Mouse (Mus musculus) MN1 (cell line): ENCODE measurements at regions not wholly inside any gene's neighbourhood (a gene's known extent, or its start where the extent isn't known, plus 50 kb on each side); places are given as distances from the start of the nearest gene placed in this dataset.

Source experiments
- DNase-seq: peaks from one replicate; pipeline ENCODE4 v3.0.0-alpha.2; 2016; ENCODE audit warnings: low spot score

DNA sequence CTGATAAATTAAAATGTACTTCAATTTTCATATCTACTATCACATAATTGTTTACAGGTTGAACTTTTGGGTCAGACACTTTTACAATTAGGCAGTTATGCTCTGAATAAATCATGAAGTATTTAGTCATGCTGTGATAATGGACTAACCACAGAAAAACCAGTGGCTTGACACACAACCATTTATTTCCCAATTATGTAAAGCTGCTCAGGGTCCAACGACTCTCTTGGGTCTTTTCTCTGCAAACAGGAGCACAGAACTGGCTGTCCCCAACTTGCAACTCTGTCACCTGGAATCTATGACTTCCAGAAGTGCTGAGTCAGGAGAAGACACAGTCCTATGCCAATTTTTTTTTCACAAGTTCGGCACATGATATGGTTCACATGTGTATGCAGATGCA lies 214.8 kb downstream of the Kcnj2 start:
- DNase-seq = no peak

DNA sequence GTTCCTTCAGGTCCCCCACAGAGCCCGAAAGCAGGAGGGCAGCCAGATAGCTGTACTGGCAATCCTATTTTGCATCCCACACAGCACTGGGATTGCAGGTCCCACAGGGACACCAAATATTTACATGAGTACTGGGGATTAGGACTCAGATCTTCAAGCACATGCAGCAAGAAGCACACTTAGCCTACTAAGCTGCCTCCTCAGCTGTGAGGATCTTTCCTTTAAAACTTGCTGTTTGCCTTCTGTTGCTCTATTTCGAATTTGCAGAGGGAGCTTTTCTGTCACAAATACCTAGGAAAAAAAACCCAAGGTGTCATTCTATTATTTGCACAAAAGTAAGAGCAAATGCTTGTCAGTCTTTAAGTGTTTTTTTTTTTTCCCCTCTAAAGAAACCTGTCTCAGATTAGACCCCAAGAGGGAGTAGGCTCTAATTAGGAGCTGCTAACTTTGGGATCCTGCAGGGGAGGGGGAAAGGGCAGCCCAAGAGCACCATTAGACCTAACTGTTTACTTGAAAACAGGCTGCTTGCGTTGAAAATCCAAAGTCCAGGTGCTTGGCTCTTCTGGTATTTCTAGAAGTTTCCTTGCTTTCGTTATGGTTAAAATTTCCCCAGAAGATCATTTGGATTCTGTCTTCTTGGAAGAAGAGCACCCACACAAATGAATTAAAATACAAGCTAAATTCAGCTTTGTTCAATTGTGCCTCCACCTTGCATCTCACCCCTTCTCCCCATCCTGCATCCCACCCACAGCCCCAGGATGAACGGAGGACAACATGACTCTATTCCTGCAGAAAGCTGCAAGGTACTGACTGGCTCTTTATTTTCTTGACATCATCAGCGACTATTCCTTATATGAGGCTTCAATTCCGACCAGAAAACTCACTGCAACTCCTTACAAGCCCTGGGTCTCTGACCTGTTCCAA lies 215.5 kb downstream of the Kcnj2 start:
- DNase-seq = no peak

DNA sequence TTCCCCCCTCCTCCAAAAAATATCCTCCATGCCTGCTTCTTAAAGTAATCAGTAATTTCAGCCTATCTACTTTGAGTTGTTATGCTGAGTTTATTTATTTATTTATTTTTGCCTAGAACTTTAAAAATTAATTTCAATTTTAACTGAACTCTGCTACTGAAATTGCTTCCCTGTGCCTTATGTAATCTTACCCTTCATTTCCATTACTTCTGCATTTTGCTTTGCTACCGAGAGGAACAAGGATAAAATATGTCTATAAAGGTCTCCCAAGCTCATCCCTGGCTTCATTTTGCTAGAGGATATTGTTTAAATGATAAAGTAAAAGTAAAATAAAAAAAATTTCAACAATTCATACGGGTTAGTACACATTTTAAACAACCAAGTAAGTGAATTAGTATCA lies 216.3 kb downstream of the Kcnj2 start:
- no peak for DNase-seq

DNA sequence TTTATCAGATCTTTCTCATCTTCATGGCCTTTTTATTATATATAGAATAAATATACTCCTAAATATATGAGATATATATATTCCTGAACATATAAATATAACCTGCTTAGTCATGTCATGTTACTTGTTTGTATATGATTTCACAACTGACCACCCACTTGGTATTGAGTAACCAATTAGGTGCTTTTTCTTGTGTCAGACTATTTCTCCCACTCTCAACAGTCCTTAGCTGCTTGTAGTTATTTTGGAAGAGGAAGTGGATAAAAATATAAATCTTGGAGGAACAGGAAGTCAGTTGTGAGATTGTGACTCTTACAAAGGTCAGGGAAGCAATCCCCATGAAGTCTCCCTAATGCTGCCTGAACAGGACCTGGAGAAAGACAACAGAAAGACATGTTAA lies 224.6 kb downstream of the Kcnj2 start:
- DNase-seq = no peak

DNA sequence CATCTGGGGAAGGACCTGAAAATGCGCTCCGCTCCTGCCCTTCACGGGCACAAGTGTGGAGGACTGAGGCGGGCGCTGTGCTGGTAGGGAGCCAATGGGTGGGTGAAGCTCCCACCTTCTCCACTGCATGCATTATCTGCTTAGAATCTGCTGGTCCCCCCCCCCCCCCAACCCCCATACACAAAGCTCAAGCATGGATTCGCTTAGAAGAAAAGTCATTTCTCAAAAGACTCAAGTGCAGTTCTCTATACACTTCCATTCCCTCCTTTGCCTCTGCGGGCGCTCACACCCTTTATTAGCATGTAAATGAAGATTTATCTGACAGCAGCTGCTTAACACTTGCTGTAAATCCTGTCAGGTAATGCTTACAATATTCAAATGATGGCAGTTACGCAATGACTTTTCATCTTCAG lies 230.4 kb downstream of the Kcnj2 start:
- no peak for DNase-seq

DNA sequence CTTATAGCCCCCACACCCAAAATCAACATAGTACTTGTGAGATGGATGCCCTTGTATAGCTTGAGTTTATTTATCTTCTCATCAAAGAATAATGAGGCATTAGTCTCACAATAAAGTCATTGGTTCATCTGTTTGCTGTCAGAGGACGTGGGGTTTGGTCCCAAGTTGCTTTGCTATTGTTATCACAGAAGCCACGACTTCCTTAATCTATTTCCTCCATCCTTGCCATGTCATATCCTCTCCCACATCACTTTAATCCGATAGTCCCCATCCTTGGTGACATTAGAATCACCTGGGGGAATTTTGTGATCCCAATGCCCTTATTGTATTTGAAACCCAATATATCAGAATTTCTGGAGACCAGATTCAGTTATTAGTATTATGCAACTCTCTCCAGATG lies 246.8 kb downstream of the Kcnj2 start:
- no peak for DNase-seq

DNA sequence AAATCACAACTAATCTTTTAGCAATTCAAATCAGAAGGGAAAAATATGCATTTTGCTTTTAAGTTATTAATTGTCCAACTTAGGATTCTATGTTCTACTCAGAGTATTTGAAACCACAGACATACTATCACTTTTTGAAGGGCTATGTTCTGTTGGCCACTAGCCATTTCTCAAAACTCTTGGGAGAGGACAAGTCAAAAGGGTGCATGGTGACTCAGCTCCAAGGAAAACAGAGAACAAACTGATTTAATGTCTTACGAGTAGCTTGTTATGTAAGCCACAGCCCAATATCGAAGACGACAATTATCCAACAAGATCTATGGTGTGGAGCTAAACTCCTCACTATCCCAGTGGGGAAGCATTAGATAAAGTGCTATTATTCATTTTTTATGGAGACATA lies 247.6 kb downstream of the Kcnj2 start:
- DNase-seq = no peak

DNA sequence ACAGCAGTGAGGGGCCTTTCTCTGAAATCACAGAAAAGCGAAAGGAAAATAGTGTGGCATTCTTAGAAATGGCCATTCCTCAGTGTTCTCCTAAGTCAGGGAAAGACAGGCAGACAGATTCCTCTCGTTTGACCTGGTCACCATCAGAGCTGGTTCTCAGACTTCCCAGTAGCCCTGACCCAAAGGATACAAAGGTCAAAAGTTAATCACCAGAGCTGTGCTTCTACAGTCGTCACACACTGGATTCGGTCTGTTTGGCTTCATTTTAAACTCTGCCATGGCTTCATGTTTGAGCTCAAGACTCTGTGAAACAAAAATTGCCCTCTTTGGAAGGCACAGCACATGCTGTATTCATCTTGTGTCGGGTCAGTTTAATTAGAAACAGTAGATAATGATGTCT lies 255.6 kb downstream of the Kcnj2 start:
- no peak for DNase-seq

DNA sequence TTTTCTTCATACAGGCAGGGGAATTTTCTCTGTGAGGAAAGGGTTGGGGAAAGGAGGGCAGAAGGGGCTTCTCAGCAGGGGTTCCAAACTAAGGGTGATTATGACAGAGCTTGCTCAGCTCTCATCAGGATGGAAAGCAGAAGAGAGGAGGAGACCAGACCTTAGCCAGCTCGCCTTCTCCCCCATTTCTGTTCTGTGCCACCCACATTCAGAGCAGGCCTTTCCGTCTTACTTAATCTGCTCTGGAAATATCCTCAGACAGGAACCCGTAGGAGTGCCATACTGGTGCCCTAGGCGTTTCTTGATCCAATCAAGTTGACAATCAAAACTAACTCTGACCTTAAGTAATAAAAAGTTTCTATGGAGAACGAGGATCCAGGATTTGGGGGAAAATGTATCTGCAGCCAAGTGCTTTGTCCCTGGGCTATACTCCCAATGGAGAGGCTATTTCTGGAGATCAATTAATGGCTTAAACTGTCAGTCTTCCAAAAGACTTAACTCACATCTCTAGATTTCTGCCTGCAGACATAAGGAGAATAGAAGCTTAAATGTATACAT lies 258.6 kb downstream of the Kcnj2 start:
- no peak for DNase-seq

DNA sequence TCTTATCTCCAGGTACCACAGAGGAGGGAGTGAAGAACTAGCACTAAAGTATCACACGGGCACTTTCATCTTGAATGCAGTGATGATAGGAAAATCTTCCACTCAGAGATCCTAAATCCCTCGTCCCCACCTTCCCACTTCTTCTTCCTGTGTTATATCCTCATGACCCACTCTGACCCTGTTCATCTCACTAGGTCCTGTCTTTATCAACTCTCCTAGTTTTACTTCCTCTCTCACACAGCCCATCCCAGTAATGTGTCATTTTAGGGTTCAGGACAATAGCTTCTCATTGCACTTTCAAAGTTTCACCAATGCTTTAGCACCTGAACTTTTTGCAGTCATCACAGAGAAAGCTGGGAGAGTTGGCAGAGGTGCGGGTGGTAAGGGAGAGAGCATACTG lies 261.0 kb downstream of the Kcnj2 start:
- DNase-seq = no peak

DNA sequence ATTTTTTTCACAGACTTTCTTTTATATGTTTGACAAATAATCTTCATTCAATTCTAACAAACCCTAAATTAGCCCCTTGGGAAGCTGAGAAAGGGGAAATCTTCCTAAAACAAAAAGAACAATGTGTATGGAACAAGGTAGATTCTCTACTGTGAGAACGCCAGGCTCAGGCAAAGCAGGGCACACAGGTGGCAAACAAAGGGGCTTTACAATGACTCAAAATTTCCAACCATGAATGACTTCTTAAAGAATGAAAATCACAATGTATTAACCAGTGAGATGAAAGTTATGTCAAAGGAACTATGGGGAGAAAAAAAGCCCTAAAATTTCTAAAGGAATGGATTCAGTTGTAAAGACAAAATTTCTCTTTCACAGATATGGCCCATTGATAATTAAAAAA lies 262.3 kb downstream of the Kcnj2 start:
- no peak for DNase-seq

DNA sequence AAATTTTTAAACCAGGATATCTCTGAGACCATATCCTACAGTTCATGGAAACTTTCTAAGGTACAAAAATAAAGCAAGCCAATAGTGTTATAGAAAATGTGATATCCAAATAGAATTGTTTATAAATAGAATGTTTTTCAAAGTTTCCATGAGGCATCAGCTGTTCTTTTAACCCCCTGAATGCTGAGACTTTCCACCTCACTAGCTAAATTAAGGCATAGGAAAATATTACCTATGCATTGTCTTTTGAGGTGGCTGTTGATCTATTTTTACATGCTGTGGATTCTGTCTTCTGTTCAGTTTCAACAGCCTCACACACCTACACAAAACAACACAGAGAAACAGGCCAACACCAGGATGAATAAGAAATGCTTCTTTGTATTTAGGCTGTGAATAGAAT lies 265.6 kb downstream of the Kcnj2 start:
- DNase-seq = no peak

DNA sequence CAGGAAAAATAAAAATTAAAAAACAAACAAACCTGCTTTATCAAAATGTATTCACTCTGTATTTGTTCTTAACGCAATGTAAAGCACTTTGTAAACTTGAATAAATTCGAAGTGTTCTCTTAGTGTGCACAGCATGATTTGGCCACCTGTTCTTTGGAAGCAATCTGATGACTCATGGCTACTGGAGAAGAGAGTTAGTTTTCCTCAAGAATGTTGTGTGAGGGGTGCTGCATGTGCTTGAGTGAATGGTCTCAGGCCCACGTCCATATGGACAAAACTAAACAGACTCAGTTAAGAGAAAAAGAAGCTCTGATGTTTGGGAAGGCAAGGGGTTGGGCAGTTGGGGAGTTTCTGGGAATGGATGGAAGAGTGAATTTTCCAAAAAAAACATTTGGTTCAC lies 267.1 kb downstream of the Kcnj2 start:
- no peak for DNase-seq

DNA sequence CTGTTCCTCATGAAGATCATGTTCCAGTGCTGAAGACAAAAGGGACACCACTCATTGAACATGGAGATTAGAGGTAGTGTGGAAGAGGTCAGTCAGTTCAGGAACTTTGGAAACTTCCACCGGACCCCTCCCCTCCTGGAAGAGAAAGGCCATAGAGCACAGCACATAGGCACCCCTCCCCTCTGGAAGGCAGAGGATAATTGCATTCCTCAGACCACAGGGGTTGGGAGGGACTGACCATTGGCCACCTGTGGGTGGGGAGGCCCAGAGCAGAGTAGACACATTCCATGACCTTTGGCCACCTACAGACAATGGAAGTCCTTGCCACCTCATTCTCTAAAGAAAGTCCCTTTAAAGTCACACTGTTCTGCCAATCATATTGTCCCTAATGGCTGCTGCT lies 281.6 kb downstream of the Kcnj2 start:
- DNase-seq = no peak

DNA sequence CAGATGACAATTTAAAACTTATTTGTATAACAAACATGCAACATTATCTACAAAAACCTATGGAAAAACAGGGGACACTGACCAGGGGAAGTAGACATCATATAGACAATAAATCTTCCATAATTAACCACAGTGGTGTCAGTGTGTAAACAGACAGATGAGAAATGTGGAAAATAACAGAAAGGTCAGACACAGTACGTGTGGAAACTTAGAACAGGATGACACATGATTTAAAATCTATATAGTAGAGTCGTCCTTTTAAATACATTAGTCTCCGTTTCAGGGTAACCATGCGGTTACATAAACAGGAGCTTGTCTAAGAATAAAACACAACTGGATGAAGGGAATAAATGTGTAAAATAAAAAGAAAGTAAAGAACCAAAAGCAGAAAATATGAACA lies 284.1 kb downstream of the Kcnj2 start:
- no peak for DNase-seq

DNA sequence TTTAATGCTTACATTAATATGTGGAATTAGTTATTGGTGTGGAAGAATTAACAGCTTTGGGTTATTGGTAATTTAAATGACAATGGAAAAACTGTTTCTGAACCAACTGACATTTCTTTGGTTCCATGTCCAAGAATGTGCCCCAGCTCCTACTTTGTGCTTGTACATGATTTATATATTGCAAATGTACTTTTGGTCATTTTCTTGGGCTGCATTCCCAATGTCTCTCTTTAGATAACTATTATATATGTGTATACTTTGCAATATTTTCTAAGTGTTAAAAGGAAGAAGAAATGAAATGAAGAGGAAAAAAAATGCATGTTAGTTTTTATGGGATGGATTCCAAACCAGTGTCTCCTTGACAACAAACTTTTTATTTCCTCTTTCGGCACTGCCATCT lies 297.4 kb downstream of the Kcnj2 start:
- no peak for DNase-seq

DNA sequence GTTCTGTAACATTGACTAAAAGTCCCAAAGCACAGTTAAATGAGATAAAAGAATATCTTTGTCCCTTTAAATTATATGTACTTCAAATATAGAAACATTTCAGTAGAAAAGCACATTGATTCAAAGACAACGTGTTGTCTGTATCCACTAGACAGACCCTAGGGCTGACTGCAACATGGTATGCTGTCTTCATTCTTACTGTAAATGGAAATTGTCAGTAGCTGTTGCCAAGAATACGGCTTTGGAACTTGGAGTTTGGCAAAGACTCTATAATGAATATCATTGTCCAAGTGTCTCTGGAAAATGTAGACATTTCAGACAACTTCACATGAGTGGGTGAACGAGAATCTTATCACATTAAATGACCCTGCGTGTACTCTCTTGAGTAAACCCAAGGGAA lies 311.2 kb downstream of the Kcnj2 start:
- no peak for DNase-seq

DNA sequence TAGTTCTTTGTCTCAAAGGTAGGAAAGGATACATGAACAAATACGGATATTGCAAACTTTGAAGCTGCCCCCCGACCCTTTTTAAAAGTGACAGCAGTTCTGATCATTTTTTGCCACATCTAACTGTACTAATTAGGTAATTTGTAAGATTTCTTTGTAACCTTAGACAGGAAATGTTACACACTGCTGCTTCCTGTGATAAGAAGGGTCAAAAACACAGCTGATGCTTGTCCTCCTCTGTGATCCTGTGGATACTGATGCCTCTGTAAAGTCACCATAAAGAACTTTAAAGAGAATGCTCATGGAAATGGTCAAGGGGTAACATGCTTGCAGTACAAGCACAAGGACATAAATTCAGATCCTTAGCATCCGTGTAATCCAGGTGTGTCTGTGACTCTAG lies 313.9 kb downstream of the Kcnj2 start:
- DNase-seq = no peak

DNA sequence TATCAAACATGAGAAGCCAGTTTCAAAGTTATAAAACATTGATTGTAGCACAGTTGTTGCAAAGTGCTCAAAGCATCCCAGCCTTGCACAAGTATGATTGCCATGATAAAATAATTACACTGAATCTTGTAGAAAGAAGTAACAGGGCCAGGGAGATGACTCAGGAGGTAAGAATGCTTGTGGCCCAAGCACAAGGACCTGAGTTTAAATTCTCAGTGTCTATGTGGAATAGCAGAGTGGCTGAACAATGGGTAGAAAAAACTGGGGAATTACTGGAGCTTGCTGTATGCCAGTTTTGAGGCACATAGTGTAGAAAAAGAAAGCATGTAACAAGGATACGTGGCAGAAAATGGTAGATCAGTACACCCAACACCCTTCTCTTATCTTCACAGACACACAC lies 332.7 kb downstream of the Kcnj2 start:
- DNase-seq = no peak

DNA sequence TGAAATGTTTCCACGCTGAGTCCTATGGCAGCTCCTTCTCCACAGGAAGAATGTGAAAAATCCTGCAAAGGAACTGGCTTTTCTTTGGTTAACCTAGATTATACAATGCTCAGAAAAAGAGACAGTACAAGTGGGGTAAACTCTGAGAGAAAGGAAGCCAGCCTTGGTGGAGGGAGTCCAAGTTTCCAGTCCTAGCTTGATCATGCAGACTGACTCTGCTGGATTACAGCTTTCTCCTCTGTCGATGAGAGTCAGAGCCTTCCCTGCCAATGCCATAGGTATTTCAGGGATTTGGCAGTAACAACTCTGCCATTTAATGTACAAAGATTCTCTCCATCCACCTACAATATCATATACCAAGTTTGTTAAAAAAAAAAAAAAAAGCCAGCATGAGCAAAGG lies 343.3 kb downstream of the Kcnj2 start:
- no peak for DNase-seq

DNA sequence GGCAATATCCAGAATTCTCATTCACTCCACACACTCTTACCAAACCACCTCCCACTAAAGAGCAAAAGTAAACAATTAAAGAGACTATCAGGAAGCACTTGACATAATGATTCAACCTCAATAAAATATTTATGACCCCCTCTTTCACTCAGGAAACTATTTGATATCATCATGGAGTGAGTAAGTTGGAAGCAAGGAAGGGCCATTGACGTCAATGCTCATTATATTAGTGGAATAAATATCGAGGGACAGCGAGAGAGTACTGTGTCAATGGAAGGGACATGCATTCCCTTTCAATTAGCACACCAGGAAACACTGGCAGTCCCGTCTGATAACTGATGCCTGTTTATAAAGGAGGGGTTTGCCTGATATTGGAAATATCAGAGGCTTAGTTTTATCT lies 358.9 kb downstream of the Kcnj2 start:
- DNase-seq = no peak

DNA sequence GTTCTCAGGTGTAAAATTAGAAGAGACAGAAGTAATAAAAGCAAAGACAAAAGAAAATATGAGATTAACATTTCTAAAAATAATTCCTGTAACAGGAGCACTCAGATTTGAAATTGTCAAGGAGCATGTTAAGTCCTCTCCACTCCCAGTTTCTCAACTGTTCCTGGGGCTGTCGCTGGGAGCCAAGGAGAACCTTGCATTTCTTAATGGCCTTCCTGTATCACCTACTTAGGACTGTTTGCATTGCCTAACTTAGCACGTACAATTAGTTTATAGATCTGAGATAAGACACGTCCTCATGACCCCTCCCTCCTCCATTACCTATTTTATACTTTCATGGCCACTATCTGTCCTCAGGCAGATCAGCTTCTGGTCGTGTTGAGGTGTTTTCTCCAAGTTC lies 360.8 kb downstream of the Kcnj2 start:
- no peak for DNase-seq

DNA sequence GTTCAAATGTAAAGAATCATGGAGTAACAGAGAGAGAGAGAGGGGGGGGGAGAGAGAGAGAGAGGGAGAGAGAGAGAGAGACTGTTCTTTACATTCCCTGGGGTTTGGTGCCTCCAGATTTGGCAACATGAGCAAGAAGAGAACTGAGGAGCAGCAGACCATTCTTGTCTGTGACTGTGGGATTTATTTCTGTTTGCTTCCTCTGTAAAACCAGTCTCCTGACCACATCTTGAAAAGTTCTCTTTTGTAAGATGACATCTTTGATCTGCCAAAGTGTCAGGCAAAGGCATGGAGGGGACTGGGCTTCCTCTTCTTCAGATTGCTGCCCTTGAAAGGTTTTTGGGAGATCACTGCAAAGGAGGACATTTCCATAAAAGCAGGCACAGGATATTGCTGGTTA lies 376.3 kb downstream of the Kcnj2 start:
- DNase-seq = no peak

DNA sequence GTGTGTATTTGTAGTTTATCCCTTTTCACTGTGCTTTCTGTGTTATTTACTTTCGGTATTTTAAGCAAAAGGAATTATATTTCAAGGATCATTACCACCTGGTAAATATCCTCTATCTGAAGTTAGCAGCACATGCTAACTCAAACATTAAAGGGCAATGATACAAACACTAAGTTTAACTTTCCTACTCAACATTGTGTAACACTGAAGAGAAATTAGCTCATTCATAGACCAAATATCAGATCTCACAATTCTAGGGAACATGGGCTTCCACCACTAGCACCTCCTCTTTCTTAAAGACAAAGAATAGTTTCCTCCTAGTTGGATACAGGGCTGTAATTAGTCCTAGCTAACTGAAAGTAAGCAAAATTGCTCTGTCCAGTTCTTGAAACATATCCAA lies 377.4 kb downstream of the Kcnj2 start:
- DNase-seq = no peak
